Mouse (Mus musculus): Measurements from ENCODE around the gene Ikbke.
A peak's percentile ranks its signal among the peaks of the same experiment; 100 is the strongest.
"Not testable (repeated sequence)": the region's sequence is repeated elsewhere in the genome, so short reads cannot be mapped to it uniquely, and the experiment has no call there.

Ikbke gene

DNA sequence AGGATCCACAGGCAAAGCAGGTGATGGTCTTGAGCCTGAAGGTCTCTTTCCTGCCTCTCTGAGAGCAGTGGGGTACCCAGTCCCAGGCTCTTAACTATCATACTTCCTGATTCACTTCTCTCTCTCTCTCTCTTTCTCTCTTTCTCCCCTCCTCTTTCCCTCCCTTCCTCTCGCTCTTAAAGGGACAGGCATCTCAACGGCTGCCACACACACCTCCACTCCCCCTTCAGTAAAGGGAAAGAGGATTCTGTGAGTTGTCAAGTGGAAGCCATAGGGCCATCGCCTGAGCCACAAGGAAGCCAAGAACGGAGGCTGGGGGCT, at the start of gene Ikbke:
Gene Ikbke, minus strand, starts transcription at position 151 of the 321 bp plus-strand sequence.
- DNase-seq (ENCODE audit: low spot score): no peak

DNA sequence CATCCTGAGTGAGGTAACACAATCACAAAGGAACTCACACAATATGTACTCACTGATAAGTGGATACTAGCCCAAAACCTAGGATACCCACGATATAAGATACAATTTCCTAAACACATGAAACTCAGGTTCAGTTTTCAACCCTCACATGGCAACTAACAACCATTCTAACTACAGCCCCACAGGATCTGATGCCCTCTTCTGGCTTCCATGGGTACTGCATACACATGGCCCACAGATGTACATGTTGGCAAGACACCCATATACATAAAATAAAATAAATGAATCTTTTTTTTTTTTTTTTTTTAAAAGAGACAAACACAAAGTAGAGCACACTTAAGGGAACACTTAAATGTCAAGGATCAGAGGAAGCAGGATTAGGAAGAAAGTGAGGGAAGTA, 49.7 kb upstream of the Ikbke start:
- DNase-seq (ENCODE audit: low spot score): not testable (repeated sequence)

DNA sequence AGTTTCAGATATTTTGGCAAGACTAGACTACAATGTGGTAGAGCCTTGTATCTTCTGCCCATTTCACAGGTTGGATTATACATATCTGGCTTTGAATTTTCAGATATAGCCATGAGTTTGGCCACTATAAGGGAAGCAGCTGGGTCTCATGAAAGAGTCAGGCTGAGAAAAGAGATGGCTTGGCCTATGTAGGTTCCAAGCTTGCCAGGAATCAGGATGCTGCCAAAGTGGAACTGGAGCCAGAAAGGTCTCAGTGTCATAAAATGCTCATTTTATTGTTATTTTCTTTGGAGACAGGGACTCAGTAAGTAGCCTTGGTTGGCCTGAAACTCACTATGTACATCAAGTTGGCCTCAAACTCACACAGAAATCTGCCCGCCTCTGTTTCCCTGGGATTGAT, 47.8 kb upstream of the Ikbke start:
- DNase-seq (ENCODE audit: low spot score): no peak

DNA sequence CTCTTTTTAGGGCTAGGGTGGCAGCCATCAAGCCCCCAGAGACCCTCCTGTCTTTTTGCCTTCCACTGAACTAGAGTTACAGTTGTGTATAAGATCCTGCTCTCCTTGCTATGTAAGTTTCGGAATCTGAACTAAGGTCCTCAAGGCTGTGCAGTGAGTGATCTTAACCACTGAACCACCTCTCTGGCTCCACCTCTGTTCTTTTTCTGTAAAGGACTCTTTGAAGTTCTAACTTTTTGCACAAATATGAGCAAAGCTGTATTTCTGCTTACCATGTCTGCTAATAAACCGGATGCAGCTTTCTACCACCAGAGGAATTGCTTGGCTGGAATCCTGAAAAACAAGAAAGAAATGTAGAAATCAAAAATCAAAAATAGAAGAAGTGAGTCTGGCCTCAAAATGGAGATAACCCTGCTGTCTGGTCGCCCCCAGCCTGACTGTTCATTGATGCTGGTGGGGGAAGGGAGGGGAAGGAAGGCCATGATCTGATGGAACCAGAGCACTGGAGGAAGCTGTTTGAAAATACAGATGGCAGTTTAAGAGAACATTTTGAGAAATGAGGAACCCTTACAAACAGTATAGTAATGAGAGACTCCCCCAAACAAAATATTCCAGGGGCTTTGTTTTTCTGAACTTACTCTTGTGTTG, 45.5 kb upstream of the Ikbke start:
- DNase-seq (ENCODE audit: low spot score): no peak

DNA sequence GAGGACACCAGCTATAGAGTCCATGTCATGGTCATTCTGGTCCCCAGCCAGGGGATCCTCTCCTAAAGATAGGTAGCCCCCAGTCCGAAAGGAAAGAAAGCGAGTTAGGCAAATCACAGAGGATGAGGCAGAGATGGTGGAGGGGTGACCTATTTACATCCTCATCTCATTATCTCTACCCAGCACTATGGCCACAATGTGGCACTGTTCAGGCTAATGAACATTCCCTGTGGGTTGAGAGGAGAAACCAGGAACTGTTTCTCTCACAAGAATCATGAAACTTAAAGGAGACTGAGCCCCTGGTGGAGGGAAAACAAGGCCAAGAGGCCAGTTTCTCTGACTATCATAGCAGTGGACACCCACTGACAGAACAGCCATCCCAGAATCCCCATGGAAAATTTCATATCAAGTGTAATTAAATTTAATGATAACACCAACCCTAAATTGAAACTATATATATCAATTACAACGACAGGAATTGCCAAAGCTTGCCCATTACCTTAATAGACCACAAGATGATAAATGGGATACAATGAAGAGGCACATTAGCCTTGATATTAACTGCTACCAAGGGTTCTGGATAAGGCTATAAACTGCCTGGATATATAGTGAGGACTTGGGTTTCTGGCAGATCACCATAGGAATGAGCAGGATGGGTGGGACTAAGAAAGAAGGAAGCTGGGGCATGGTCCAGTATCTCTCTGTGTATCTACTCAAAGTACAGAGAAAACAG, 40.4 kb upstream of the Ikbke start:
- no peak for DNase-seq (ENCODE audit: low spot score)

DNA sequence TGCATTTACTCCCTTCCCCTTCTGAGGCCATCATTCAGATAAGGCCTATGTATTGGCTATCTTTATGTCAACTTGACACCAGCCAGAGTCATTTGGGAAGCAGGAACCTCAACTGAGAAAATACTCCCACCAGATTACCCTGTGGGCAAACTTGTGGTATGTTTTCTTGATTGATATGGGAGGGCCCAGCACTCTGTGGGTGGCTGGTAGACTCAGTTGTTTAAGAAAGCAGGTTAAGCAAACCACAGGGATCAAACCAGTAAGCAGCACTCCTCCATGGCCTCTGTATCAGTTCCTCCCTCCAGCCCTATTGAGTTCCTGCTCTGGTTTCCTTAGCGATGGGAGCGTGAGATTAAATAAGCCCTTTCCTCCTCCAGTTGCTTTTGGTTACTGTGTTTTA, 39.0 kb upstream of the Ikbke start:
- no peak for DNase-seq (ENCODE audit: low spot score)

DNA sequence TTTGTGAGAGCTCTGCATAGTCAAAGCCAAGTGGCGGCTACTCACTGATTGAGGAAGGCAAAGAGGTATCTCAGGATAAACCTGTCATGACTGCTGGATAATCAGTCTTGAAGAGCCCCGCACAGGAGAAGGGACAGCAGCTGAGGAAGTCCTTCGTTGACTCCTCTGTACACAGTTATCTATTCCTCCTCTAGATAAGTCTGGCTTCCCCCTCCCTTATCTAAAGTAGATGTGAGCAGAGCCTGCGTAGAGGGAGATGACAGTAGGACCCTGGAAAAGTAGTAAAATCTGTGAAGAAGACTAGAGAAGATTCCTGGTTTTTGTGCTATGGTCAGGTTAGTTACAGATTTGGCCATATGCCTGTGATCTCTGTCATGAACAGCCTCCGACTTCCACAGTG, 38.2 kb upstream of the Ikbke start:
- DNase-seq (ENCODE audit: low spot score): no peak

DNA sequence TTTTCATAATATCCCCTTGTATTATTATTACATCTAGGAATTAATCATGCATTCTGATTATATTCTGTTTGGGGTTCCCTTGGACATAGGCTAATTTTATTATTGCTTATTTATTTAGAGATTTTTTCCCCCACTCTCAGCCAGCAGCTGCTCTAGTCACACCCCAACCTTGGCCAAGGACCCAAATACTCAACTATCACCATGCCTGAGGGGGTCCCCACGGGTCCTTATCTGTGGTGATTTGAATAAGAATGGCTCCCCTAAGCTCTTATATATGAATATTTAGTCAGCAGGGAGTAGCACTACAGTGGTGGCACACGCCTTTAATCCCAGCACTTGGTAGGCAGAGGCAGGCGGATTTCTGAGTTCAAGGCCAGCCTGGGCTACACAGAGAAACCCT, 31.9 kb upstream of the Ikbke start:
- no peak for DNase-seq (ENCODE audit: low spot score)

DNA sequence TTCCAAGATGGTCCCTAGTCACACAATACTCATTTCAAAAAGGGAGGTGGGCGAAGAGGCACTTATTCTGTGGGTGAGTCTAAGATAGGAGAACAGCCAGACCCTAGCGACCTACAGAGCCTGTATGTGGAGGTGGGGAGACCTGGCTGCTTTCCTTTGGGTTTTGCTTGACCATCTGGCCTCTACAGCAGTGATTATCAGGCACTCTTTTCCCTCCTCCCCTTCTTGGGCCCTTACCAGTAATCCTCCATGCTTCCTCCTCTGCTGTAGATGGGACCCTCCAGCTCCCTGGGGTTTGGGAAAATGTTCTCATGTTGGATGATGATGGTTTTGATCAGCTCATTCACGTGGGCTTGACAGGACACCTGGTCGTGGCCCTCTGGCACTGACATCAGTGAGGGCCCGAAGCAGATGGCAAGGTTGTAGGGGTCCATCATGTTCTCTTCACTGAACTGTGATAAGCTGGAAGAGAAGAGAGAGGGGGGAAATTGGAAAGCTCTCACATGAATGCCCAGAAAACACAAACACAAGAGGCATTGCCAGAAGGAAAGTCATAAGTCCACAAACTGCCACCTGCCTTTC, 30.9 kb upstream of the Ikbke start:
- no peak for DNase-seq (ENCODE audit: low spot score)

DNA sequence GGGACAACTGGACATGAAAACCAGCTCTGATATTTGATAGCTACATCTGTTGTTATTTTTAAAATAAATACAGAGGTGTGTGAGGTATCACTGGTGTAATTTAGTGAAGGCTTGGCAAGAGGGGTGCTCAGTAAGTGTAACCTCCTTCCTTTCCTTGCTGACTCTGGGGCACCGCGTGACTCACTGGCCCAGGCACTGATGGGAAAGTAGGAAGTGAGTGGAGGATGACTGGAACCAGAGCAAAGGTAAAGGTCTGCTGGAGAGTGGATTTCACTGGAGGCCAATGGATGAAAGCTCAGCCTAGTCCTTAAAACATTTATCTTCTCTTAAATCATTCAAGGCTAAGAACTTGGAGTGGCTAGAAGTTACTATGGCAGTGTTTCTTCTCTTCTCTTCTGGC, 21.3 kb upstream of the Ikbke start:
- no peak for DNase-seq (ENCODE audit: low spot score)

DNA sequence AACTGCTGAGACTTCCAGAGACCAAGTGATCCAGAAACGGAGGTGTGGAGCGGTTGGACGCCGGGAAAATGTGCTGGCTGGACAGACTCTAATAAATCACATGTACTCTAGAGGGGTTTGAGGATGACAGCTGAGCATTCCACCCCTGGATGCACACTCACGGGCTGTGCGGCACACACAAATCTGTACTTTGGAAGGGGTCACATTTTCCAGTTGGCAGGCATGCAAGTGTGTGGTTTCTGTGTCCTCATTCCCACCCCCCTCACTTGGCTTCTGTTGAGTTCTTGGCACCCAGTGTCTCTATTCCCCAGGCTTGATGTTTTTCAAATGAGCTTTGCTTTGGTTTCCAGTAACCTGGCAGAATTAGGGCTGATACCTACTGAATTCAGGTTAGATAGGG, 20.4 kb upstream of the Ikbke start:
- no peak for DNase-seq (ENCODE audit: low spot score)

DNA sequence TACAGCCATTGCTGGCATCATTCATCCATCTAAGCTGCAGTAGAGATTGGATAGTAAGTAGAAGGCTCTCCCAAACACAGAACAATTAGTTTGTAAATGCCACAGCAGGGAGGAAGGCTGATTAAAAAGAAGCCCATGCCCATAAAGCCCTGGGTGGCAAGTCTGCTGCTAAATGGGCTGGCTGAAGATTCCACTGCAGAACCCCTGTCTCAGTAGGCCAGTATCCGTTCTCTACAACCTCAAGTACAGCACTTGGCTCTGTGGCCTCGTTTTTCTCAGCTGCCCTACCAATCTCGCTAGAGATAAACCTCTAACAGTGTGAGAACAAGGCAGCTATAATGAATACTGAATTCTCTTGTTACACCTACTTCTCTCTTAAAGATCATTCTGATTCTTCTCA, 19.8 kb upstream of the Ikbke start:
- no peak for DNase-seq (ENCODE audit: low spot score)

DNA sequence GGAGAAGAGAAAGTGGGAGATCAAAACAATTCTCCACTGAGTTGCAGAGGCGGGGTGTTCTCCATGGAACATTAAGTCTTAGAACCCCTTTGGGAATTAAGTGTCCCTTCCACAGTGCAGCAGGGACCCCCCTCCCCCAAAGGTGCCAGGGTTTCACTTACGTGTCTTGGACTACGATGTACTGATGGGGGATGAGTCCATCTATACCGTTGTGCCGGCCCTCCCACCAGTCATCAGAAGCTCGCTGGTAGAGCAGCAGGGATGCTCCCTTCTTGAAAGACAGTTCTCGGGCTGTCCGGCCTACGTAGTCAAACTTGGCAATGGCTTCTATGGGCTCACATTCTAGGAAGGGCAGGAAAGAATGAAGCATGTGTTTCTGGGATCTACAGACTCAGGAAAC, 18.8 kb upstream of the Ikbke start:
- no peak for DNase-seq (ENCODE audit: low spot score)

DNA sequence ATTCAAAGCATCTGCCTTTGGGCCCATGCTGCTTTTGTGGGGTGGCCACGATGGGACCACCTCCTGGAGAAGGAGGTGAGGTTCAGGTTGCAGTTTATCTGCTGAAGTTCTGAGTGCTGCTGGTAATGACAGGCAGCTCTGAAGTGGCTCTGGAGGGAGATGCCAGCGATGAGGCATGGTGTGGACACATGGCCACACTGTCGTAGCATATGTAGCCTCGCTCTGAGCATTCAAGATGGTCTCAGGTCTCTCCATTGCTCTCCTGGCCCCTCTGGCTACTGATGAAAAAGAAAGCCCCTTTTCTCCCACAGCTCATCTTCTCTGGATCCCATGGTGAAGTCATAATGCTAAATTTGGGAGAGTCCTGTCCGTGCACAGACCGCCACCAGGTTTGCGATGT, 17.3 kb upstream of the Ikbke start:
- DNase-seq (ENCODE audit: low spot score): no peak

DNA sequence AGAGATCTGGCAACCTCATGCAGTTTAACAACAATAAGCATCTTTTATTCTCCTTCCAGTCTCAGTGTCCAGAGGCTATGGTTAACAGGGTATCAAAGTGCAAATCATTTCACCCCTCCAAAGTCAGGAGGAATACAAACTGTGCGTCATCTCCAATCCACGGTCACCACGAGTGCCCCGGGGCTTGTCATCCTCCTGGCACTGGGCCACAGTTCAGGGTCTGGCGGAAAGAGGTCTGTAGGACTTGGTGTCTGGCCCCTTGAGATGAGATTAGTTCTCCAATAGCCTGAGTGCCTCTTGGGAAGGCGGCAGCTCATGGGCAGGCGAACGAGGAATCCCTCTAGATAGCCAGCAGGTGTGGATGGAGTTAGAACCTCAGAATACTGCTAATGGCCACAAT, 15.8 kb upstream of the Ikbke start:
- DNase-seq (ENCODE audit: low spot score): no peak

DNA sequence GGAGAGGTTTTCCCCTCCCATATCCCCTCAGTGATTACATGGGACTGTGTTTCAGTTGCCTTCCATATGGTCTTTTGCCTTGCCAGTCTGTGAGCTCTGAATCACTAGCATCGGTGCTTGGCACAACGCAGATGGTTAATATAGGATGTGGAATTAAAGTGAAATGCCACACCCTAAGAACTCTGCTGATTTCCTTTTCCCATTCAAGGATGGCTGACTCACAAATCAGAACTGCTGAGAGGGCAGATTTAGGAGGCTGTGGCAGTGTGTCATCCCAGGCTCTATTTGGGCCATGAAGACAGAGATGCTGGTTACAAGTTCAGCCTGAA, 14.5 kb upstream of the Ikbke start:
- DNase-seq (ENCODE audit: low spot score): no peak

DNA sequence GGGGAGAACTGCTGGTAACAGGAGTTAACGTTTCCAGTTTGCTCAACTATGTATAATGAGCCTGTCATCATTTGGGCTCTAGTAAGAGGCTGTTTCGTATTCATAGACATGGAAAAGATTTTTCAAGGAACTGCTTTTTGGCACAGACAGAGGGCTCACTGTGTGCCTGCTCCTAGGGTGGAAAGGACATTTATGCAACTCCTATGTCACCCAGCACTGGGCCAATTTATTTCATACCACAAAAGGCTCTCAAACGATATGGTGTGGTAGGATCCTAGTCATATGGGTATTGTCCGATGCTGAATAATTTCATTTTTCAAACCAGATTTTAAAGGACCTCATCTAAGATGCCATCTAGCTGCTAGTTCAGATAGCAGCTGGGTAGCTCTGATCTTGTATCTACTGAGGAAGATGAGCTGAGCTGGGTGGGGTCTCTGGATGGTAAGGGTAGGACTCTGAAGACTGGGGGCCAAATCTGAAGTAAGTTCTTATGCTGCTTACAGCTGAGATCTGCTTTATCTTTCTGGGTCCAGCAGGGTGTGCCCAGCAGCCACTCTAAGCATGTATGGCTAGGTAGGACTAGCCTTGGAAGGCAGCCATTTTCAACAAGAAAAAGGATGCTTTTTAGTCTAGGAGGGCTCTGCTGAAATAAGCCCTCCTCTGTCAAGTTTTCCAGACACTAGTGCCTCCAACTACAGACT, 14.0 kb upstream of the Ikbke start:
- no peak for DNase-seq (ENCODE audit: low spot score)

DNA sequence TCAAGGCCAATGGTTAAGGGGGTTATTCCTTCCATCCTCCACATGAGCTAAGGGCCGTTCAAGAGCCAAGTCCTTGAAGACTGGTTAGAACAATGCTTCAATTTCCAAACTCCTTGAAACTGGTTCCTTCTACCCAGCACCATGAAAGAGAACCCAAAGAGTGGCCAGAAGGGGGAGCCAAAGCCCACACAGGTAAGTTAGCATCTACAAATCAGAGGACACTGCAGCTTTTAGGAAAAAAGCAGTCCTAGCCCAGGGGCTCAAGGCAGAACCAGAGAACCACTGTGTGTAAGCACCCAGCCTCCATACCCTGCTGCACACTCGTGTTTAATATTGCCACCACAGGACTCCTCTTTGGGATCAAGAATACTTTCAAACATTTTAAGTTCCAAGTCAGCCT, 11.2 kb upstream of the Ikbke start:
- DNase-seq (ENCODE audit: low spot score): peak; percentile 69

DNA sequence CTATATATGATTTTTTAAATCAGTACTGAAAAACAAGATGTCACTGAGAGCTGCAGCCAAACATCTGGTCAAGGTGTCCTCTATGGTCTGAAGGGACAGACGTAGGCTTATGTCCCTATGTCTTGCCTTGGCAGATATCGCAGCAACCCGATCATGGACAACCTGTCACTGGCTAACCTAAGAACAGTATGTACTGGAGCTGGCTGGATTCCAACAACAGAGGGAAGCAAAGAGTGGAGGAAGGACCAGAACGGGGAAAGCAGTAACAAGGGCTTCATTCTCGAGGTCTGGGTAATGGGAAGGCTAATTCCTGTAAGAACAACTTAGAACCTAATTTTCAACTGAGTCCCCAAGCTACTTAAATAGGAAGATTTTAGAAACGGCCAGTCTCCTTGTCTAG, 9.5 kb upstream of the Ikbke start:
- no peak for DNase-seq (ENCODE audit: low spot score)

DNA sequence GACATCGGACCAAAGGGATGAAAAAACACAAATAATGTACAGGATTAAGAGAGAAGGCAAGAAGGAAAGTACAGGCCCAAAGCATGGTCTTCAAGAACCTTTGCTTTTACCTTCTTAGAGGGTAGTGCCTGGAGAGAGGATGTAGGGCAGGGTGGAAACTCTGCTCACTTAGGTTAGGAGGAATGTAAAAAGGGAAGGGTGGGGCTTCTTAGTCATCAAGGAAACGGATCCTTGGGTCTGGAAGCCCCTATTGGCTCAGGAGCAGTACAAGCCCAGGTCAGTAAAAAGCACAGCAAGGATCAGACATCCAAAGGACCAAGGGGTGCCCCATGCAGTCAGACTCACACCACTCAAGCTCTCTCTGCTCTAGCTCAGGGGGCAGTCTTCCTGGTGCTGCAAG, 7.9 kb upstream of the Ikbke start:
- no peak for DNase-seq (ENCODE audit: low spot score)

DNA sequence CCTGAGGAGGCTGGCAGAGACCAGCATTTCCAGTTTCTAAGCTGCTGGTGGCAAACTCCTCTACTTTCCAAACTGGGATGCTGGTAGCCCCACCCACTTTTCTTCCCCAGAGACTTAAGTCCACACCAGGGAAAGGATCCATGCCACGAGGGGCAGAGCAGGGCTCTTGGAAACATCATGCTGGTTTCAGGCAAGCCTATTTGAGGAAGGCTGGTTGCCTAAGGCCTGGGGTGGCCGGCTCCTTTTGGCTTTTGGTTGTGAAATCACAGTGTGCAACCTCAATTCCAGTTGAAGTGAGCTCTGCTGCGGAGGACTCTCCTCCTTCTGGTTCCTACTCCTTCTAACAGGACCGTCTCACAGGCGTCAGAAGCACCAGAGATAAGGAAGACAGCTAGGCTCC, 7.4 kb upstream of the Ikbke start:
- DNase-seq (ENCODE audit: low spot score): peak; percentile 14

DNA sequence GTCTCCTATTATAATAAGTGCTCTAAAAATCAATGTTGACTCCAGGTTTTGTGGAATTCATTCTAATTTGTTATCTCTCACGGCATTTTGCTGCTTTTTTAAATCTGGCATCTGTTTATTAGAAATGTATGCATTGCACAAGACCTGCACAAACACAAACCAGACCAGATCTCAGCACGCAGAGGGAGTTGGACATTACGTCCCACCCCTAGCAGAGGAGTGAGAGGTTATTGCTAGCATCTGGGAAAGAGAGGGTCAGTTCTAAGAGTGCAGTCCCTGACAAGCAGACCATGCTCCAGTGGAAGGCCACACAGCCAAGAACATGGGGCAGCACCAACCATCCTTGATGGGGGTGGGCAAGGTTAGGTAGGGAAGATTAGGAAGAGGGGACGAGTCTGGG, 5.2 kb upstream of the Ikbke start:
- DNase-seq (ENCODE audit: low spot score): no peak

DNA sequence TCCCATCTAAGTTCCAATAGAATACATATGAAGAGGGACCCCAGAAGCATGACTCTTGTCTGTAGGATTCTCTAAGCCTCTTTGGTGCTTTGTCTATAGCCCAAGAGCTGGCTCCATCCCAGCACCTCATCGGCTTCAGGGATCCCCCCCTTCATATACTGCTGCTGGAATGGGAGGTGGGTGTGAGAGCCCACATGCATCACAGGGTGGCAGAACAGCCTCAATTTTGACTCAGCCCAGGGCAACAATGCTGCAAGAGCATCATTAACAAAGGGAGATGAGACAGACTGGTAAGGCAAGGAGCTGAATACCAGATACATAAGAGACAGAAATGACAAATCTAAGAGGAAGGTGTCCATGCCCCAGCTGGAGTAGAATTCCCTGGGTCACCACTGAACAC, 4.8 kb upstream of the Ikbke start:
- no peak for DNase-seq (ENCODE audit: low spot score)

DNA sequence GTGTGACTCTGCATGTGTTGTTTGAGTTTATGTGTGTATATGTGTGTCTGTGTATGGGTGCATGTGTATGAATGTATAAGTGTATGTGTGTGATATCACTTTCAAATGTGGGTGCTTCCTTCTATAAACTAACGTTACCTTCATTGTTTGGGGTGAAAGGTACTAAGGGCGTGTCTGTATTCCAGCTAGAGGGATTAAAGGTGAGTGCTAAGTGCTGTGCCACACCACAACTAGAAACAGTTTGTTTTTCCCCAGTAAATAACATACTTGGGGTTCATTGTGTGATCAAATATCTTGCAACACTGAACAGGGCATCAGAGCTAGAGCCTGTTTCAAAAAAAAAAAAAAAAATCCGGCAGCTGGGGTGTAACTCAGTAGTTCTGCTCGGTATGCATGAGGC, 2.3 kb upstream of the Ikbke start:
- DNase-seq (ENCODE audit: low spot score): no peak

All from lung, postnatal 25 days (tissue).